Mouse (Mus musculus) ES-Bruce4 (cell line): ENCODE data around the gene Catsper3. TPM values are rescaled to one million over a fixed set of nuclear protein-coding genes. Genes with fewer than 3 reads are reported as not detected.

Experiments used
- H3K27ac ChIP-seq: 2 replicates; pipeline ENCODE4 v1.5.1; 2012; ENCODE audit warnings: low read length, inconsistent platforms; ENCODE audit not compliant: insufficient read depth
- H3K27me3 ChIP-seq: 2 replicates; pipeline ENCODE4 v1.6.1; 2012; ENCODE audit warnings: mild to moderate bottlenecking, low read length, inconsistent platforms; ENCODE audit not compliant: control insufficient read depth, poor library complexity, insufficient read depth, severe bottlenecking
- H3K36me3 ChIP-seq: 2 replicates; pipeline ENCODE4 v1.6.1; 2012; ENCODE audit warnings: inconsistent platforms, mild to moderate bottlenecking, low read length, moderate library complexity; ENCODE audit not compliant: control insufficient read depth, poor library complexity, insufficient read depth, severe bottlenecking
- H3K4me1 ChIP-seq: one replicate; pipeline ENCODE4 v1.8.1; 2011; ENCODE audit warnings: low read length; ENCODE audit not compliant: control insufficient read depth, insufficient read depth
- H3K4me3 ChIP-seq: 2 replicates; pipeline ENCODE4 v1.5.1; 2011; ENCODE audit warnings: low read depth, mild to moderate bottlenecking, low read length
- H3K9ac ChIP-seq: 2 replicates; pipeline ENCODE4 v1.6.1; 2012; ENCODE audit warnings: low read depth, mild to moderate bottlenecking, inconsistent platforms; ENCODE audit not compliant: poor library complexity, severe bottlenecking
- H3K9me3 ChIP-seq: replicated peaks from 2 replicates; pipeline ENCODE4 v1.6.1; 2012; ENCODE audit warnings: mild to moderate bottlenecking, low read length, inconsistent platforms; ENCODE audit not compliant: control insufficient read depth, poor library complexity, insufficient read depth, severe bottlenecking
- CTCF ChIP-seq: IDR thresholded peaks from one replicate; pipeline ENCODE4 v1.8.1; 2011; ENCODE audit warnings: low read depth, low read length
- EP300 ChIP-seq: IDR thresholded peaks from 2 replicates; pipeline ENCODE4 v1.6.1; 2011; ENCODE audit warnings: low read depth, low read length; ENCODE audit not compliant: insufficient read depth
- POLR2A ChIP-seq: IDR thresholded peaks from one replicate; pipeline ENCODE4 v1.8.1; 2011; ENCODE audit warnings: low read length; ENCODE audit not compliant: insufficient read depth
- polyA plus RNA-seq: library from polyadenylated mRNA; stranded (reverse); fragments of >200 nt; gene quantifications from 2 replicates; pipeline ENCODE4 v1.2.4, GENCODE M21; 2011; ENCODE audit warnings: low read depth; ENCODE audit not compliant: missing spikeins, insufficient read depth, insufficient read length

The Catsper3 gene
- polyA plus RNA-seq, 1 experiment: 0.61 TPM

DNA sequence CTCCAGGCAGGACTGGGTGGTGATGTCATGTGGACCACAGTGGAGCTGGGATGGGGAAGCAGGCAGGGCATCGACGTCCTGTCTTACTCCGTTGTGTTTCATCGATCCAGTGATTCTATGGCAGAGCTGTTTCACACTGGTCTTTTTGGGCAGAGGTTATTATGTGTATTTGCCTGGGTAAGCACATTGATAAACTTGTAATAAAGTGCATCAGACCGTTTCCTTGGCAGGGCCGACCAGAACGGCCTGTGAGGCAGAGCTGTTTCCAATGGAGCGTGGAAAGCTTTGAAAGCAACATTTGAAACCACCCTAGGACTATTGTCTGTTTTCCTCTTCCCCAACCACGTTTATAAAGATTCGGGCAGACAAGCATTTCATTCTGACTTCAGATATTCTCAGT lies 23.8 kb upstream of the Catsper3 start:
- no peak overlapping the region for H3K9ac ChIP-seq
- no peak for TF ChIP-seq CTCF
- no peak for TF ChIP-seq POLR2A
- no peak for TF ChIP-seq EP300
- no peaks in the 10 kb centered on the region for H3K9me3 ChIP-seq
- H3K27me3 ChIP-seq: no peaks in the 10 kb centered on the region
- H3K27ac ChIP-seq: no peak overlapping the region
- H3K4me1 ChIP-seq: no peaks in the 10 kb centered on the region
- H3K4me3 ChIP-seq: no peak overlapping the region
- no peaks in the 10 kb centered on the region for H3K36me3 ChIP-seq

- no peak overlapping the region for H3K27ac ChIP-seq
- TF ChIP-seq EP300 (no peak), CTCF (no peak), POLR2A (no peak)
Observed at GRCm38 (mm10) chr13:55761486-55761885, 22.9 kb upstream of the Catsper3 start.

DNA sequence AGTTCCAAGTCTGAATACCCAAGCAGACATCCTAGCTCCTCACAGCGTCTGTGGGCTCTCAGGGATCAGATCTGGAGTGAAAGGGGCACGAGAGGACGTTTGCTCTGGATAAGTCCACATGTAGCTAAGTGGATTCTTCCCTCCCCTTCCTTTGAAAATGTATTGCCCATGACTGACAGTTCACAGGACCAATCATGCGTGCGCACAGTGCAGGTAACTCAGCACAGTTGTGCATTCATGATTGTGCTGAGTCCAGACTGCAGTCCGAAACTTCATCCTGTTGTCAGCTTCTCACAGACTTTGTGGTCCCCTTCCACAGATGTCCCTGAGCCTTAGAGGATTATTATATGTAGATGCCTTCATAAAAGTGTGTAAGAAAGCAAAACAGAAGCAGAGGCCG lies 10.0 kb upstream of the Catsper3 start:
- H3K9ac ChIP-seq: no peak overlapping the region
- no peaks in the 10 kb centered on the region for H3K36me3 ChIP-seq
- no peaks in the 10 kb centered on the region for H3K4me1 ChIP-seq
- H3K4me3 ChIP-seq: no peak overlapping the region
- H3K27ac ChIP-seq: no peak overlapping the region
- H3K27me3 ChIP-seq: no peaks in the 10 kb centered on the region
- TF ChIP-seq POLR2A (no peak), CTCF (no peak), EP300 (no peak)
- peaks cover 13% of the 10 kb centered on the region for H3K9me3 ChIP-seq

More at GRCm38 (mm10) chr13:55761486-55761885, 22.9 kb upstream of the Catsper3 start:
- Histone ChIP-seq H3K9ac (no peak overlapping the region), H3K4me3 (no peak overlapping the region), H3K36me3 (no peaks in the 10 kb centered on the region), H3K27me3 (no peaks in the 10 kb centered on the region), H3K4me1 (no peaks in the 10 kb centered on the region), H3K9me3 (no peaks in the 10 kb centered on the region)

- TF ChIP-seq EP300 (no peak), POLR2A (no peak), CTCF (no peak)
- H3K27ac ChIP-seq: no peak overlapping the region
- peaks cover 13% of the 10 kb centered on the region for H3K9me3 ChIP-seq
Observed at GRCm38 (mm10) chr13:55775056-55775455, 9.3 kb upstream of the Catsper3 start.

DNA sequence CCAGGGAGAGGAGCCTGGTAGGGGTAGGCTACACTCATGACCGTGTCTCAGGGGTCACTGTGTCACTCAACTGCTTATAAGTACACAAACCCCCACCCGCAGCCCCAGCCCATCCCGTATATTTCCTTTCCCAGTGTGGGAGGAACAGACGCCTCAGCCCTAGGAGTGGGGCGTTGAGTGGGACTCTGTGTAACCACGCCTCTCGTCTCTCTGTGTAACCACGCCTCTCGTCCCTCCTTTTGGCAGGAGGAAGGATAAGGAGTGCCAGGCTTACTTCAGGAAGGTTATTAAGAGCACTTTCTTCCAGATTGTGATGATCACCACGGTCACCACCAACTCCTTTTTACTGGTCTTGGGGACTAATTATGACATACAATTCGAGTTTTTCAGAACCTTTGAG lies 1.8 kb downstream of the Catsper3 start:
- TF ChIP-seq EP300 (no peak), CTCF (no peak), POLR2A (no peak)
- Histone ChIP-seq H3K4me3 (no peak overlapping the region), H3K4me1 (no peaks in the 10 kb centered on the region), H3K27ac (no peak overlapping the region), H3K36me3 (no peaks in the 10 kb centered on the region), H3K9me3 (peaks cover 10% of the 10 kb centered on the region), H3K9ac (no peak overlapping the region), H3K27me3 (no peaks in the 10 kb centered on the region)

More at GRCm38 (mm10) chr13:55775056-55775455, 9.3 kb upstream of the Catsper3 start:
- no peaks in the 10 kb centered on the region for H3K36me3 ChIP-seq
- no peaks in the 10 kb centered on the region for H3K4me1 ChIP-seq
- no peak overlapping the region for H3K4me3 ChIP-seq
- H3K27me3 ChIP-seq: no peaks in the 10 kb centered on the region
- H3K9ac ChIP-seq: no peak overlapping the region

GRCm38 (mm10) chr13:55801246-55801645 lies 16.9 kb downstream of the Catsper3 start:
- Histone ChIP-seq H3K9ac (no peak overlapping the region), H3K9me3 (no peaks in the 10 kb centered on the region), H3K4me3 (no peak overlapping the region), H3K27ac (no peak overlapping the region), H3K4me1 (no peaks in the 10 kb centered on the region), H3K27me3 (no peaks in the 10 kb centered on the region), H3K36me3 (no peaks in the 10 kb centered on the region)
- TF ChIP-seq EP300 (no peak), POLR2A (no peak), CTCF (no peak)
